Mouse (Mus musculus) limb, embryonic 10.5 days (tissue): ENCODE data around the gene Cox4i2. TPM values are rescaled to one million over a fixed set of nuclear protein-coding genes. Genes with fewer than 3 reads are reported as not detected.
A peak's percentile ranks its signal among the peaks of the same experiment; 100 is the strongest.

Source experiments
- DNase-seq: peaks from one replicate; pipeline ENCODE4 v3.0.0-alpha.2; 2017; ENCODE audit warnings: low spot score
- H3K27ac ChIP-seq: fragments of 300-500 bp; sonication (generic); 2 replicates; pipeline ENCODE4 v1.5.1; 2016; ENCODE audit warnings: mild to moderate bottlenecking
- H3K27me3 ChIP-seq: fragments of 300-500 bp; sonication (generic); 2 replicates; pipeline ENCODE4 v1.6.1; 2016; ENCODE audit warnings: low read depth, mild to moderate bottlenecking; ENCODE audit not compliant: poor library complexity, severe bottlenecking
- H3K36me3 ChIP-seq: fragments of 300-500 bp; sonication (generic); 2 replicates; pipeline ENCODE4 v1.6.1; 2016; ENCODE audit warnings: mild to moderate bottlenecking, moderate library complexity
- H3K4me1 ChIP-seq: fragments of 300-500 bp; sonication (generic); 2 replicates; pipeline ENCODE4 v1.6.1; 2016
- H3K4me3 ChIP-seq: fragments of 300-500 bp; sonication (generic); 2 replicates; pipeline ENCODE4 v1.5.1; 2016; ENCODE audit warnings: mild to moderate bottlenecking, moderate library complexity
- H3K9me3 ChIP-seq: fragments of 300-500 bp; sonication (generic); replicated peaks from 2 replicates; pipeline ENCODE4 v1.6.1; 2016; ENCODE audit warnings: mild to moderate bottlenecking
- WGBS: fragments of 180-500 bp; shearing (Covaris S2); methylation state at CpG from one replicate; pipeline ENCODE4 v1.1.7; 2016; 5-methylcytosine and 5-hydroxymethylcytosine counted together
- polyA plus RNA-seq: library from polyadenylated mRNA; unstranded; fragments of >200 nt; fragmentation: Nextera tagmentation; extraction: Ambion mirVana; gene quantifications from 2 replicates; pipeline ENCODE4 v1.2.1, GENCODE M21; 2016

The Cox4i2 gene
- polyA plus RNA-seq, 1 experiment from 2014 or later, result 18.4 TPM

DNA sequence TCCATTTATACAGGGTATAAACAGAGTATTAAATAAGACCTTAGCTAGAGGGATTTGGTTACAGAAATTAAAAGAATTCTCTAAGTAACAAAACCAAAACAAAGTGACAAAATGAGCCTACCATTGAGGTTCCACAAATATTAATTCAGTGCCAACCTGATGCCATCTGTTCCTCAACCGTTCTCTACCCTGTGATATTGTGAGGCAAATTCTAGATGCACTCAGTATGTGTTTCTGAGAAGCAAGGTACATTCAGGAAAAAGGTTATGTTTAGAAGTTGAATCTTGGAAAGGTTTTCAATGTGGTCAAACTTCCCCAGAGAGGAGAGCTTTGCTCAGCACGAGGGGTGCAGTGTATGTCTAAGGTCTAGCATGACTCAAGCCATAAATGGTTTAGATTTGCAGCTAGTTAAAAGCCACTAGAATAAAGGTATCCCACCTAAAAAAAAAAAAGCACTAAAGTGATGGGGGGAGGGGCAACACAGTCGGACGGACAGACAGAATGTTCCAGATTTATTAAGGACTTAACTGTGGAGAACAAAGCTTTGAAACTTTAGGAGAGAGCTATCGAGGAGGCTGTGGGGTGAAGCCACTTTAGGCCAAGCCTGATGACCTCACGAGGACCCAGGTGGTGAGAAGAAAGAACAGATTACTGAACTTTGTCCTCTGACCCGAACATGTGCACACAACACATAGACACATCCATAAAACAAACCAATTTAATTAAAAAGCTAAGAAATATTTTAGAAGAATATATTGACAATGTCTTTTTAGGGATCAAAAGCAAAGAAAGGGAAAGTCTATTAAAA lies 46.2 kb downstream of the Cox4i2 start:
- no peak overlapping the region for H3K27ac ChIP-seq
- H3K36me3 ChIP-seq, result 0 out of 2 replicates have a peak, but pooled peaks cover 5% of the 10 kb centered on the region
- 63% methylated on average over 7 of the region's 7 CpGs for WGBS
- H3K9me3 ChIP-seq, result no peaks in the 10 kb centered on the region
- H3K4me1 ChIP-seq, result peaks cover 20% of the 10 kb centered on the region
- no peak overlapping the region for H3K4me3 ChIP-seq
- peak; percentile 27 for DNase-seq
- H3K27me3 ChIP-seq, result no peaks in the 10 kb centered on the region

DNA sequence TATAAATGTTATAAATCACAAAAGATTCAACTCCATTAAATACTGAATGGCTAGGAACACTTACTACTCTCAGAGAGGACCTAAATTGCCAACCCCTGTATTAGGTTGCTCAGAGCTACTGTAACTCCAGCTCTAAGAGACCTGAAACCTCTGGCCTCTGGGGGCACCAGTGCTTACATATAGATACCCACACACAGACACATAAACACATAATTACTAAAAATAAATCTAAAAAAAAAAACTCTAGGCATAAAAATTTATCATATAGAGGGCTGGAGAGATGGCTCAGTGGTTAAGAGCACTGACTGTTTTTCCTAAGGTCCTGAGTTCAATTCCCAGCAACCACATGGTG lies 46.8 kb downstream of the Cox4i2 start:
- Histone ChIP-seq H3K36me3 (0 out of 2 replicates have a peak, but pooled peaks cover 5% of the 10 kb centered on the region), H3K9me3 (no peaks in the 10 kb centered on the region), H3K4me3 (no peak overlapping the region), H3K27me3 (no peaks in the 10 kb centered on the region), H3K27ac (no peak overlapping the region), H3K4me1 (peaks cover 26% of the 10 kb centered on the region)
- no peak for DNase-seq

DNA sequence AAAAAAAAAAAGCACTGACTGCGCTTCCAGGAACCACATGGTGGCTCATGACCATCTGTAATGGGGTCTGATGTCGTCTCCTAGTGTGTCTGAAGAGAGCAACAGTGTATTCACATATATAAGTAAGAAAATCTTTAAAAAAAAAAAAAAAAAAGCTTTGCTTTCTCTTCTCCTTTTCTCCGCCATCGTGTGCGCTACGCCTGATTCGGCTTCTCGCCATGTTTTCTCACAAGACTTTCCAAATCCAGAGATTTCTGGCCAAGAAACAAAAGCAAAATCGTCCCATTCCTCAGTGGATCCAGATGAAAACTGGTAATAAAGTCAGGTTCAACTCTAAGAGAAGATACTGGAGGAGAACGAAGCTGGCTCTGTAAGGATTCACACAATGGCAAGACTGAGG lies 48.3 kb downstream of the Cox4i2 start:
- DNase-seq, result no peak
- 92% methylated on average over 10 of the region's 10 CpGs for WGBS
- Histone ChIP-seq H3K4me1 (peaks cover 28% of the 10 kb centered on the region), H3K27ac (no peak overlapping the region), H3K4me3 (no peak overlapping the region), H3K27me3 (no peaks in the 10 kb centered on the region), H3K36me3 (0 out of 2 replicates have a peak, but pooled peaks cover 7% of the 10 kb centered on the region), H3K9me3 (no peaks in the 10 kb centered on the region)

DNA sequence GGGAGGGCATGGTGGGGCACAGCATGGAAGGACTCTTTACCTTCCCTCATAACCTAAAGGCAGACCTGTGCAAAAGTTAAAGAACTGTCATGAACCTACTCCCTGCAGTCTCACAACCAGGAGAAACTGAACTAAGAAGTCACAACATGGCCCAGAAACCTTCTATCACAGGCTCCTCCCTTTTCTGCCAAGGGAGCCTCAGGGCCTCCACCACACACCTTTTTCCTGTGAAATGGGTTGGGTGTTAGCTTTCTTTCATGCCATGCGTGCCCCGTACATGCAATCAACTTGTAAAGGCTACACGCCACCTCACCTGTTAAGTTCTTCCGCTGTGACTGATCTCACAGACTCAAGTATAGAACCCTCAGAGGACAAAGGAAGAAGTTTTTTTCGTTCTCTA lies 49.1 kb downstream of the Cox4i2 start:
- no peak overlapping the region for H3K27ac ChIP-seq
- peaks cover 28% of the 10 kb centered on the region for H3K4me1 ChIP-seq
- 88% methylated on average over 5 of the region's 5 CpGs for WGBS
- no peak for DNase-seq
- 0 out of 2 replicates have a peak, but pooled peaks cover 7% of the 10 kb centered on the region for H3K36me3 ChIP-seq
- no peaks in the 10 kb centered on the region for H3K9me3 ChIP-seq
- no peak overlapping the region for H3K4me3 ChIP-seq
- H3K27me3 ChIP-seq, result no peaks in the 10 kb centered on the region

DNA sequence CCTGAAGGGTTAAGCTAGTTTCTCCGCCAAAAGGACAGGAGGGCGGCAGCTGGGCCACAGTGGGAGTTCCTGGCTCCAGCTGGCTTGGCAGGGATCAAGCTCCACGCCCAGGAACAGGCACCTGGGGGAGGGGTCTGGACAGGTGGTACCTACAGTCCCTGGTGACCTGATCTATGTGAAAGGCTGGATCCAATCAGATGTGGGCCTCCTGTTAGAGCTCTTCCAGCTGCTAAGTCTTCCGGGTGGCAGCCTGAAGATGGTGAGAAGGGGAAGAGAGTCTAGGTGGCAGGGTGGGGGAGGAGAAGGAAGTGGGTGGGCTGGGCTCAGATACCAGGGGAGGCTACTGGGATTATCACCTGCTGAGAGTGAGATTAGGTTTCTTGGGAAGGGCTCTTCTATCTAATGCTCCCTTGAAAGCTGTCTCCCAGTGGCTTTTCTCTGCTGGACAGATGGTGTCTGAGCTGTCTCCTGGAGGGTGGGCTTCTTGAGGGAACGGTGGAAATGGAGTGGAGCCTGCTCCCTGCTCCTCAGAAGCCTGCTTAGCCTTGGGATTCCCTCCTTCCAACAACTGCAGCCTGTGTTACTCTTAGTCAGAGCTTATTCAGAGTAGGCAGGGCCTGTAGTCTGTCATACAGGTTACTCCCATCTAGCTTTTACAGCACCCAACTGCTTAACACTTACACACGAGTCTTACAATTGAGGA lies 50.6 kb downstream of the Cox4i2 start:
- H3K27me3 ChIP-seq, result no peaks in the 10 kb centered on the region
- H3K9me3 ChIP-seq, result no peaks in the 10 kb centered on the region
- peak overlapping the region; percentile 53; the same call in 1 of the 2 replicates for H3K27ac ChIP-seq
- WGBS, result 10% methylated on average over 6 of the region's 6 CpGs
- H3K36me3 ChIP-seq, result peaks cover 7% of the 10 kb centered on the region; the same call in 1 of the 2 replicates
- H3K4me1 ChIP-seq, result peaks cover 28% of the 10 kb centered on the region
- DNase-seq, result peak; percentile 58
- 0 out of 2 replicates have a peak overlapping the region, but pooled peaks have one; percentile 8 for H3K4me3 ChIP-seq

DNA sequence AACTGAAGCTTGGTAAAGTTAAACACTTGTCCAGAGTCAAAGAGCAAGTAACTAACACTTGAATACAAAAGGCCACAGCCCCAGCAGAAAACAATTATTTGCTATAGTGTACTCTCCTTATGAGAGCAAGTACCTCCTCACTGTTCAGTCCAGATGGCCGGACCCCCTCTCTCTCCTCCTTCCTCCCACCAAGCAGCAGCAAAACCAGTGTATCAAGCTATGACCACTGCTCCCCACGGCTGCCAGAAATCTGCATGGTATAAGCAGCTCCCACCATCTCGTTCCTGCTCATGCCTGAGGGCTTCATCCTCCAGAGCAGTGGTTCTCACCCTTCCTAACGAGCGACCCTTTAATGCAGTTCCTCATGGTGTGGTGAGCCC lies 51.1 kb downstream of the Cox4i2 start:
- Histone ChIP-seq H3K36me3 (peaks cover 7% of the 10 kb centered on the region; the same call in 1 of the 2 replicates), H3K27me3 (no peaks in the 10 kb centered on the region), H3K27ac (peak overlapping the region; percentile 53; the same call in 1 of the 2 replicates), H3K4me3 (no peak overlapping the region), H3K9me3 (no peaks in the 10 kb centered on the region), H3K4me1 (peaks cover 28% of the 10 kb centered on the region)
- 50% methylated on average over 5 of the region's 5 CpGs for WGBS
- DNase-seq, result no peak

DNA sequence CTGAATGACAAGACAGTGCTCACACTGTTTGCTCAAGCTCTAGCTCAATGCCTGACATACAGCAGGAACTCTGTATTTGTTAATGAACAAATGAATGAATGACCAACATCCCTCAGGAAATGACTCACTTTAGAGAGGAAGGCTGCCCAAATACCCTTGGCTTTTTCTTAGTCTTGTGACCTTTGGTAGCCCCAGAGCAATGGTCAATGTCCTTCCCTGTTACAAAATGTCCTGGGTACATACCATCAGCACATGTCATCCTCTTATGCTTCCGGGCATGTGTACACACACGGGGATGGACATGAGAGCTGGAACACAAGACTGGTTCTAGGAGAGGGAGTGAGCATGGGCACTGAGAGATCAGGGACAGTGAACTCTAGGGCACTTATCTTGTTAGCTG lies 52.1 kb downstream of the Cox4i2 start:
- DNase-seq, result no peak
- H3K27me3 ChIP-seq, result no peaks in the 10 kb centered on the region
- H3K4me3 ChIP-seq, result no peak overlapping the region
- 83% methylated on average over 2 of the region's 2 CpGs for WGBS
- no peak overlapping the region for H3K27ac ChIP-seq
- no peaks in the 10 kb centered on the region for H3K9me3 ChIP-seq
- peaks cover 7% of the 10 kb centered on the region; the same call in 1 of the 2 replicates for H3K36me3 ChIP-seq
- H3K4me1 ChIP-seq, result peaks cover 28% of the 10 kb centered on the region

DNA sequence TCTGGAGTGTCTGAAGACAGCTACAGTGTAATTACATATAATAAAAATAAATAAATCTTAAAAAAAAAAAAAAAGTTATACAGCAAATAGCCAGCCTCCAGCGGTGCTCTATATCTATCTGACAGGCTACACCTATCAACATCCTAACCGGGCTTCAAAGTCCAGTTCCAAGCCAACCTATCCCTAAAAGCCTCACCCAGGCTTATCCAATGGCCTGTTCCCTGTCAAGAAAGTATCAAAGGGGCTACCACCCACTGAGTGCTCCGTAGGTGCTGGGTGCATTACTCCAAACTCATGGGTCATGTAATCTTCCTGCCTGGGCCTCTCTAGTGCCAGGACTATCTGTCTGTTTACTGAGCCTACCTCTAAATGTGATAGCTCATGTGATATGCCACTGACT lies 54.2 kb downstream of the Cox4i2 start:
- Histone ChIP-seq H3K36me3 (peaks cover 4% of the 10 kb centered on the region; the same call in 1 of the 2 replicates), H3K27ac (no peak overlapping the region), H3K9me3 (no peaks in the 10 kb centered on the region), H3K27me3 (no peaks in the 10 kb centered on the region), H3K4me3 (no peak overlapping the region), H3K4me1 (peaks cover 36% of the 10 kb centered on the region)
- 88% methylated on average over 3 of the region's 3 CpGs for WGBS
- no peak for DNase-seq

DNA sequence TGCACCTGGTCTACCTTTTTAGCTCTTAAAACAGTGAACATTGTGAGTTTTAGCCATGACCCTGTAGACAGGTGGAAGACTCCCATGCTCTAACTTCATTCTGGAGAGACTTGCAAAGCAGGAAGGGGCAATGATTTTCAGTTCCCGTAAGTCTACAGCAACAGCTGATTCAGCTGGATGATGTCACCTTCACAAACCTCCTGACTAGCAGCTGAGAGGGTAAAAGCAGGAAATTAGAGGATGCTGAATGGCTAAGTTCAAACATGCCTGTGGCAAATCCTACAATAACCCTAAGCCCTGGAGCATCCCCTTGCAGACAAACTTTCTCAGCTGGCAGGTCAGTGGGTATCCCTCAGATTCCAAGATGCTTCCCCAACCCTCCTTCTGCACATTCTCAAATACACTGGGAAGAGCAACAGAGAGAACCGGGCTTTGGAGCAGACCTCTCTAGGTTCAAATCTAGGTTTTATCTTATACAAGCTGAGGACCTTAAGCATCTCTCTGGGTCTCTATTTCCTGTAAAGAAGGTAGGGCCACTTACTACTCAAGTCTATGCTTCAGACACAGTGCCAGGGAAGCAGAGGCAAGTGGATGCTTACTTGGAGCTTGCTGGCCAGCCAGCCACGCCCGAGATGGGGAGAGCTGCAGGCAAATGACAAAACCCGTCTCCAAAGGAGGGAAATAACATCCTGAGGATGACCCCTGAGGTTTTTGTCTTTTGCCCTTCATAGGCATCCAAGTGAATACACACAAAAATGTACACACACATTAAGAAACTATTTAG lies 56.4 kb downstream of the Cox4i2 start:
- Histone ChIP-seq H3K9me3 (no peaks in the 10 kb centered on the region), H3K4me1 (peaks cover 18% of the 10 kb centered on the region), H3K27me3 (no peaks in the 10 kb centered on the region), H3K27ac (no peak overlapping the region), H3K36me3 (peaks cover 8% of the 10 kb centered on the region; the same call in 1 of the 2 replicates), H3K4me3 (no peak overlapping the region)
- WGBS, result 86% methylated on average over 5 of the region's 5 CpGs
- DNase-seq, result no peak

DNA sequence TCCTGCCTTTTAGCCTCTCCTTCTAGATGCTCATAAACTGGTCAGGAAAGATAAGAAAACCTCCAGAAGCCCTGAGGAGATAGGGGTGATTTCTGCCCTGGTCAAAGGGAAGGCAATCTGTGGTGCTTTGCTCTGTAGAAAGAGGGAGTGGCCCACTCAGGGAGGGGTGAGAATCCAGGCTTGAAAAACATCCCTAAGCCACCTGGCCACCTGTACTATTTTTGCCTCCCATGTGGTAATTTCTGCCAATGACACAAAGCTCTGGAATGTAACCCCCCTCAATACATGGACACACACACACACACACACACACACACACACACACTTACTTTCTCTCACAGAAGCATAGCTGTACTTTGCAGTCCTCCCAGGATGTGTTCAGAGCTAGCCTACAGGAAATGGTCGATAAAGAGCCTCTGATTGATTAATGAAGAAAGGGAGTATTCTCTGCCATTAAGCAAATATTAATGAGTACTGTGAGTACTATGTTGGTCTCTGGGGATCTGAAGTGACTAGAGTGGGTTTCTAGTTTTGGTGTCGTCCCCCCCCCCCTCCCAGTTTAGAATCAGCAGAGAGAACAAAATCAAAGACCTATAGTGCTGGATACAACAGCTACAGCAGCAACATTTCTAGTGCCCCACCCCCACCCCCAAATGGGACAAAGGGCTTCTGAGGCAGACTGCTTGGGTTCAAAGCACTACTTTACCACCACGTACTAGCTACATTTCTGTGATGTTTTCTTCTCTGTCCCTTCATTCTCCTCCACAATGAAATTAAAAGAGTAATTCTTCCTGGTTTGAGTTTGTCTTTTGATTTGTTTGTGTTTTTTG lies 57.6 kb downstream of the Cox4i2 start:
- Histone ChIP-seq H3K27ac (no peak overlapping the region), H3K9me3 (no peaks in the 10 kb centered on the region), H3K27me3 (no peaks in the 10 kb centered on the region), H3K36me3 (peaks cover 12% of the 10 kb centered on the region), H3K4me3 (no peak overlapping the region), H3K4me1 (peaks cover 16% of the 10 kb centered on the region)
- DNase-seq, result no peak
- WGBS, result 56% methylated on average over 3 of the region's 3 CpGs

DNA sequence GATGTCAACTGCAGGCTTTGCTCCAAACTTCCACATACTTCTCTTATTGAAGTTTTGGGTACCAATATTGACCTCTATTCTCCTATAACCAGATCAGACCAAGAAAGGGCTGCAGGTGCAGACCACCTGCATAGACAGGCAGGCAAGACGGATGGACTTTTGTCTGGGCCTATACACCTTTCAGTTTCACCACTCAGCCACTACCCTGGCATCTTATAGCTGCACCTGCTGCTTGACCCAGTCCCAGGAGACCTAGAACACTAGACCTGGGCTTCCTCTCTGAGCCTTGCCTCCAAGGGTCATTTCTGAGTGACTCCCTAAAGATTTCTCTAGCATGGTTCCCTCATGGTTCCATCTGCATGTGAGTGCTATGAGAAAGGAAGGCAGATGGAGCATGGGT lies 59.3 kb downstream of the Cox4i2 start:
- Histone ChIP-seq H3K27me3 (no peaks in the 10 kb centered on the region), H3K4me1 (peaks cover 19% of the 10 kb centered on the region), H3K9me3 (no peaks in the 10 kb centered on the region), H3K4me3 (no peak overlapping the region), H3K27ac (no peak overlapping the region), H3K36me3 (peaks cover 22% of the 10 kb centered on the region)
- no peak for DNase-seq
- 95% methylated on average over 1 of the region's 1 CpGs for WGBS

DNA sequence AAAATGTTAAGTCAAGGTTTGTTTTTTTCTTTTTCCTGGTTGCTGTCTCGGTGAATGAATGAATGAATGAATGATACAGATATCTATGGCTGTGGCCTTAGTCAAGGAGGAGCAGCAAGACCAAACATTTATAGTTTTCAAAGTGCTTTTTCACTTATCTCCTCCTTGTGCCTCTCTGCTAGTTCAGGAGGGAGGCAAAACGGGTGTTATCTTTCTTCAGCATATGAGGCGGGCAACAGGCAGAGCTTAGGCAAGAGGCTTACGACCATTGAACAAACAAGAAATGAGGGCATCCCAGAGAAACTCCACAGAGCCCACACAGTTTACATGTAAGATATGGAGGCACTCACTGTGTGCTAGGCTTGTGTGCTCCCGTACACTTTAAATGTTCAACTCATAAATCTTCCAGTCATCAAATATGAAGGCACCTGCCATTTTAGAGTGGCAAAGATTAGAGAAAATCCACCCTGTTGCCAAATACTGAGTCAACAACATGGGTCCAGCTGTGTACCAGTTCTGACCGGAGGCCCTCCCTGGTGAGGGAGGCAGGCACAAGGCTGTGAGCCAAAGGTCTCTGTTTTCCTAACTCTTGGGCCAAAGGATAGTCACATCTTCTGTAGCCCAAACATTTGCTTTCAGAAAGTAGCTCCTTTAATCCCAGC lies 60.4 kb downstream of the Cox4i2 start:
- peaks cover 20% of the 10 kb centered on the region for H3K4me1 ChIP-seq
- H3K4me3 ChIP-seq, result no peak overlapping the region
- no peaks in the 10 kb centered on the region for H3K9me3 ChIP-seq
- H3K27ac ChIP-seq, result no peak overlapping the region
- no peaks in the 10 kb centered on the region for H3K27me3 ChIP-seq
- no peak for DNase-seq
- 87% methylated on average over 6 of the region's 6 CpGs for WGBS
- H3K36me3 ChIP-seq, result peaks cover 32% of the 10 kb centered on the region
